Mouse (Mus musculus) retina, embryonic 14.5 days (tissue): ENCODE results near the gene Ifnar2.

Experiments
- DNase-seq: peaks from one replicate; pipeline ENCODE4 v3.0.0-alpha.2; 2015; ENCODE audit warnings: low spot score

Gene Ifnar2

GRCm38 (mm10) chr16:91358555-91358954 lies 14.0 kb upstream of the Ifnar2 start:
- peak; percentile 92 for DNase-seq

GRCm38 (mm10) chr16:91359531-91359930 lies 13.1 kb upstream of the Ifnar2 start:
- no peak for DNase-seq

- no peak for DNase-seq
These were observed 12.4 kb upstream of the Ifnar2 start for GRCm38 (mm10) chr16:91360162-91360561.

GRCm38 (mm10) chr16:91362006-91362405 lies 10.6 kb upstream of the Ifnar2 start:
- DNase-seq: no peak

- no peak for DNase-seq
These were observed 9.8 kb upstream of the Ifnar2 start for GRCm38 (mm10) chr16:91362616-91363272.

GRCm38 (mm10) chr16:91363483-91363882 lies 9.1 kb upstream of the Ifnar2 start:
- no peak for DNase-seq

- DNase-seq: no peak
These were observed 6.0 kb upstream of the Ifnar2 start for GRCm38 (mm10) chr16:91366567-91366966.

GRCm38 (mm10) chr16:91367066-91367465 lies 5.5 kb upstream of the Ifnar2 start:
- DNase-seq: no peak

- DNase-seq: no peak
These were observed 1.1 kb downstream of the Ifnar2 start for GRCm38 (mm10) chr16:91373473-91374252.

GRCm38 (mm10) chr16:91374253-91374634 lies 1.7 kb downstream of the Ifnar2 start:
- no peak for DNase-seq

GRCm38 (mm10) chr16:91376701-91377100 lies 4.1 kb downstream of the Ifnar2 start:
- DNase-seq: no peak

GRCm38 (mm10) chr16:91378431-91378986 lies 5.9 kb downstream of the Ifnar2 start:
- no peak for DNase-seq

- peak; percentile 42 for DNase-seq
These were observed 6.4 kb downstream of the Ifnar2 start for GRCm38 (mm10) chr16:91378991-91379390.

GRCm38 (mm10) chr16:91379412-91379811 lies 6.8 kb downstream of the Ifnar2 start:
- DNase-seq: no peak

- no peak for DNase-seq
These were observed 7.6 kb downstream of the Ifnar2 start for GRCm38 (mm10) chr16:91380151-91380550.

GRCm38 (mm10) chr16:91381606-91382005 lies 9.0 kb downstream of the Ifnar2 start:
- no peak for DNase-seq

GRCm38 (mm10) chr16:91382261-91382790 lies 9.7 kb downstream of the Ifnar2 start:
- no peak for DNase-seq

GRCm38 (mm10) chr16:91384221-91384620 lies 11.6 kb downstream of the Ifnar2 start:
- DNase-seq: no peak

- no peak for DNase-seq
These were observed 13.0 kb downstream of the Ifnar2 start for GRCm38 (mm10) chr16:91385621-91386020.

- no peak for DNase-seq
These were observed 14.0 kb downstream of the Ifnar2 start for GRCm38 (mm10) chr16:91386419-91387120.

- DNase-seq: no peak
These were observed 14.5 kb downstream of the Ifnar2 start for GRCm38 (mm10) chr16:91387121-91387486.

- DNase-seq: peak; percentile 38
These were observed 17.5 kb downstream of the Ifnar2 start for GRCm38 (mm10) chr16:91390100-91390499.
